ENCODE assay signal across 8 mouse cellular contexts in the genomic region with DNA sequence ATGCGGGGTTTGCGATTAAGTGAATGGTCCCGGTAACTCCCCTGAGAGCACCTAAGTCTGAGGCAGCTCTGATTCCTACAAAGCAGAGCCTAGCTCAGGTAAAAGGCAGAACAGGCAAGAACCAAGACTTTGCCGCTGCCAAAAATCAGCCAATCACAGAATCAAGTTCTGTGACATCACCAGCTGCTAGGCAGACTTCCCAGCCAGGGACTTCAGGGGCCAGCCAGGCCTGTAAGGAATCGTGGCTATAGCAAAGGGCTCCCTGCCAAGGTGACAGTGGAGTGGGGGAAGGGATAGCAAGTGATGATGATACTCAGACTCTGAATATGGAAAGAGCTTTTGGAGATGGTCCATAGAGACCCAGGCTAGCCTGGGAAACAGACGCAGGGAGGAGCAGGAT. TPM values are rescaled to one million over a fixed set of nuclear protein-coding genes. Genes with fewer than 3 reads are reported as not detected.
DNase-seq lines count a peak whose midpoint lies in the region; ATAC-seq lines count a peak whose summit lies in the region.

No protein-coding gene starts in this region.

- ATAC-seq in CD4-positive, CD25-positive, alpha-beta regulatory T cell, adult 4 months, result peak; percentile 91
- peak; percentile 65 for ATAC-seq in cerebellum, adult (ENCODE audit: insufficient number of reproducible peaks, low FRiP score, low TSS enrichment)
- ATAC-seq in forebrain, embryonic 15.5 days (replicated peaks), result peak; percentile 60
- ATAC-seq in liver, embryonic 13.5 days (ENCODE audit: low read depth), result no peak

- H3K36me3 ChIP-seq in forebrain, embryonic 15.5 days, result no peaks in the 10 kb centered on the region
- no peaks in the 10 kb centered on the region for H3K36me3 ChIP-seq in liver, embryonic 13.5 days
- H3K36me3 ChIP-seq in splenic B cell, adult 2 months (ENCODE audit: control insufficient read depth, insufficient read depth, low read length, poor library complexity, severe bottlenecking), result no peaks in the 10 kb centered on the region

- peaks cover 17% of the 10 kb centered on the region for H3K4me1 ChIP-seq in forebrain, embryonic 15.5 days
- H3K4me1 ChIP-seq in liver, embryonic 13.5 days (replicated peaks), result peaks cover 42% of the 10 kb centered on the region

- peak; percentile 89 to 96 for DNase-seq in heart, postnatal 14 days
- peak; percentile 88 to 94 for DNase-seq in kidney, postnatal 36 days
- DNase-seq in liver, embryonic 13.5 days, result peak; percentile 61
- peak; percentile 82 to 90 for DNase-seq in natural killer cell, adult 2 months (ENCODE audit: low spot score in 2 of 2)
- peak; percentile 94 for DNase-seq in splenic B cell, adult 2 months (ENCODE audit: low read depth, low spot score)

- intact Hi-C loops in heart, postnatal 14 days (cut with DNase I), result loop anchor here (2.0 to 5.0 kb wide), 2 partner anchors 21 to 37 kb away; a partner anchor contains a TSS

- no peak overlapping the region for H3K9ac ChIP-seq in forebrain, embryonic 15.5 days (replicated peaks)
- H3K9ac ChIP-seq in liver, embryonic 13.5 days, result no peak overlapping the region

- no peaks in the 10 kb centered on the region for H3K9me3 ChIP-seq in forebrain, embryonic 15.5 days
- no peaks in the 10 kb centered on the region for H3K9me3 ChIP-seq in liver, embryonic 13.5 days (replicated peaks)

- no peak overlapping the region for H3K27ac ChIP-seq in forebrain, embryonic 15.5 days (replicated peaks)
- H3K27ac ChIP-seq in liver, embryonic 13.5 days, result no peak overlapping the region

- H3K27me3 ChIP-seq in forebrain, embryonic 15.5 days, result peaks cover 36% of the 10 kb centered on the region
- peaks cover 62% of the 10 kb centered on the region for H3K27me3 ChIP-seq in liver, embryonic 13.5 days
- no peaks in the 10 kb centered on the region; the same call in 1 of the 2 replicates for H3K27me3 ChIP-seq in splenic B cell, adult 2 months (ENCODE audit: control insufficient read depth, insufficient read depth, low read length, poor library complexity, severe bottlenecking)

- 12% methylated on average over 6 of the region's 6 CpGs for WGBS in forebrain, embryonic 15.5 days
- WGBS in liver, embryonic 13.5 days (ENCODE audit: insufficient replicate concordance), result 20% methylated on average over 6 of the region's 6 CpGs

- peak overlapping the region; percentile 19; the same call in 1 of the 2 replicates for H3K4me2 ChIP-seq in forebrain, embryonic 15.5 days (replicated peaks)
- peak overlapping the region; percentile 31 for H3K4me2 ChIP-seq in liver, embryonic 13.5 days

- H3K4me3 ChIP-seq in forebrain, embryonic 15.5 days, result no peak overlapping the region
- no peak overlapping the region for H3K4me3 ChIP-seq in liver, embryonic 13.5 days (replicated peaks)

RNA-seq across cellular contexts. Expression of a gene that starts 3.6 kb away (rescaled TPM):
- polyA plus RNA-seq in CD4-positive, CD25-positive, alpha-beta regulatory T cell, adult 4 months (2017; shearing (Covaris generic)), result not detected
- 9.7 and 9.8 TPM in 2 replicates for polyA plus RNA-seq in forebrain, embryonic 15.5 days (2015; fragmentation: Nextera tagmentation; extraction: Ambion mirVana)
- 10 to 100 TPM; 34.2 to 38.5 TPM for total RNA-seq in heart, postnatal 14 days (2021)
- polyA plus RNA-seq in liver, embryonic 13.5 days (2015; fragmentation: Nextera tagmentation; extraction: Ambion mirVana), result 28.8 and 31.9 TPM in 2 replicates

RNA-seq across cellular contexts. Expression of a gene that starts 13.2 kb away (rescaled TPM):
- 1 to 10 TPM in 1 of 2 experiments, under 1 TPM in 1; 0.32 to 1.5 TPM for polyA plus RNA-seq in CD4-positive, CD25-positive, alpha-beta regulatory T cell, adult 4 months (2017; shearing (Covaris generic))
- polyA plus RNA-seq in forebrain, embryonic 15.5 days (2015; fragmentation: Nextera tagmentation; extraction: Ambion mirVana), result 0.19 and 0.41 TPM in 2 replicates
- under 1 TPM; 0.17 TPM for total RNA-seq in heart, postnatal 14 days (2021)
- 0.85 and 1.0 TPM in 2 replicates for polyA plus RNA-seq in liver, embryonic 13.5 days (2015; fragmentation: Nextera tagmentation; extraction: Ambion mirVana)

RNA-seq across cellular contexts. Expression of a gene that starts 20.5 kb away (rescaled TPM):
- 1 to 10 TPM; 4.9 to 8.3 TPM for polyA plus RNA-seq in CD4-positive, CD25-positive, alpha-beta regulatory T cell, adult 4 months (2017; shearing (Covaris generic))
- 17.5 and 25.3 TPM in 2 replicates for polyA plus RNA-seq in forebrain, embryonic 15.5 days (2015; fragmentation: Nextera tagmentation; extraction: Ambion mirVana)
- 1 to 10 TPM; 1.6 to 2.8 TPM for total RNA-seq in heart, postnatal 14 days (2021)
- 29.4 and 35.8 TPM in 2 replicates for polyA plus RNA-seq in liver, embryonic 13.5 days (2015; fragmentation: Nextera tagmentation; extraction: Ambion mirVana)

RNA-seq across cellular contexts. Expression of a gene that starts 27.3 kb away (rescaled TPM):
- polyA plus RNA-seq in CD4-positive, CD25-positive, alpha-beta regulatory T cell, adult 4 months (2017; shearing (Covaris generic)), result 10 to 100 TPM; 64.0 to 76.0 TPM
- 61.0 and 61.8 TPM in 2 replicates for polyA plus RNA-seq in forebrain, embryonic 15.5 days (2015; fragmentation: Nextera tagmentation; extraction: Ambion mirVana)
- 10 to 100 TPM; 25.9 to 27.1 TPM for total RNA-seq in heart, postnatal 14 days (2021)
- 34.2 and 34.3 TPM in 2 replicates for polyA plus RNA-seq in liver, embryonic 13.5 days (2015; fragmentation: Nextera tagmentation; extraction: Ambion mirVana)

RNA-seq across cellular contexts. Expression of a gene that starts 36.4 kb away (rescaled TPM):
- polyA plus RNA-seq in CD4-positive, CD25-positive, alpha-beta regulatory T cell, adult 4 months (2017; shearing (Covaris generic)), result 100 to 1,000 TPM; 144 to 199 TPM
- not detected in 2 replicates for polyA plus RNA-seq in forebrain, embryonic 15.5 days (2015; fragmentation: Nextera tagmentation; extraction: Ambion mirVana)
- 1 to 10 TPM in 1 of 2 experiments, not detected in 1; 1.4 TPM for total RNA-seq in heart, postnatal 14 days (2021)
- polyA plus RNA-seq in liver, embryonic 13.5 days (2015; fragmentation: Nextera tagmentation; extraction: Ambion mirVana), result not detected in 2 replicates

Comparison
In these comparisons a context has a peak if more than half of its experiments do, and no peak if none do; other contexts are left out.
1. RNA of a gene that starts 3.6 kb away (polyA plus RNA-seq): 28.8 to 31.9 TPM in liver, embryonic 13.5 days and 9.7 to 9.8 TPM in forebrain, embryonic 15.5 days; not detected in CD4-positive, CD25-positive, alpha-beta regulatory T cell, adult 4 months; every median in the first group is over 10 times any median in the second.
2. Peak in every context shown above with its lines, with median percentiles within 50 percentile points of each other: DNase-seq.